Mouse (Mus musculus) thymus, adult 2 months (tissue): ENCODE data around the gene Mycbpap.

Experiments
- CTCF ChIP-seq: fragments of 200-500 bp; IDR thresholded peaks from 2 replicates; pipeline ENCODE4 v1.5.1; 2012; ENCODE audit warnings: mild to moderate bottlenecking, control low read depth, low read length, moderate library complexity, borderline replicate concordance; ENCODE audit not compliant: control insufficient read depth, poor library complexity, insufficient read depth; ENCODE audit errors: extremely low read depth
- POLR2A ChIP-seq: fragments of 200-500 bp; IDR thresholded peaks from 2 replicates; pipeline ENCODE4 v1.6.1; 2012; ENCODE audit warnings: mild to moderate bottlenecking, low read length, control low read depth, moderate library complexity; ENCODE audit not compliant: control insufficient read depth, poor library complexity, insufficient read depth; ENCODE audit errors: extremely low read depth

DNA sequence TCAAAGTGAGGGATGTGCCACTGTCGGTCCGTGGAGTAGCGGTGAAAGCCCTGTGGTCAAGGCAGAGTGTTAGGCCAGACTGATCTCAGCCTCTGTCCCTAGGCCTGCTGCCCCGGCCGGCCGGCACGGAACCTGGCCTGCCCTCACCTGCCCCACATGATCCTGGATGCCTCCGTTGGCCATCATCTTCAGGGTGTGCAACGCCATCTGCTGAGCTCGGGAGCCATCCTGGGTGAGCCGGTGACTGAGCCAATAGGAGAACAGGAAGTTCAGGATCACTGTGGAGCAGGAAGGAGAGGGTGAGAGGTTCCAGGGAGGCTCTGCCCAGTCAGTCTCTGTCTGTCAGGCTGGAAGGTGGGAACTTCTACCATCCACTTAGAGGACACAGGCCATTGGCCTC lies 38.1 kb downstream of the Mycbpap start:
- TF ChIP-seq CTCF: no peak
- no peak for TF ChIP-seq POLR2A
